Mouse (Mus musculus): Measurements from ENCODE around the gene Evpl. TPM values are rescaled to one million over a fixed set of nuclear protein-coding genes. Genes with fewer than 3 reads are reported as not detected.

The Evpl gene
- polyA plus RNA-seq, 1 experiment from 2014 or later, result 0.35 TPM

GRCm38 (mm10) chr11:116250898-116251297 is 13.0 kb upstream of the Evpl start:
- Histone ChIP-seq H3K9ac (no peak overlapping the region), H3K4me2 (no peak overlapping the region), H3K4me3 (no peak overlapping the region), H3K27ac (no peak overlapping the region), H3K4me1 (replicated peaks) (no peaks in the 10 kb centered on the region), H3K9me3 (no peaks in the 10 kb centered on the region), H3K36me3 (peaks cover 99% of the 10 kb centered on the region), H3K27me3 (no peaks in the 10 kb centered on the region)
- ATAC-seq (ENCODE audit: low FRiP score), result no peak
- 96% methylated on average over 8 of the region's 8 CpGs for WGBS

GRCm38 (mm10) chr11:116247502-116248222 is 9.8 kb upstream of the Evpl start:
- 86% methylated on average over 14 of the region's 14 CpGs for WGBS
- H3K9me3 ChIP-seq, result no peaks in the 10 kb centered on the region
- H3K27me3 ChIP-seq, result no peaks in the 10 kb centered on the region
- no peaks in the 10 kb centered on the region for H3K4me1 ChIP-seq (replicated peaks)
- no peak overlapping the region for H3K4me3 ChIP-seq
- peaks cover 100% of the 10 kb centered on the region for H3K36me3 ChIP-seq
- no peak overlapping the region for H3K27ac ChIP-seq
- no peak for ATAC-seq (ENCODE audit: low FRiP score)
- H3K4me2 ChIP-seq, result no peak overlapping the region
- no peak overlapping the region for H3K9ac ChIP-seq

DNA sequence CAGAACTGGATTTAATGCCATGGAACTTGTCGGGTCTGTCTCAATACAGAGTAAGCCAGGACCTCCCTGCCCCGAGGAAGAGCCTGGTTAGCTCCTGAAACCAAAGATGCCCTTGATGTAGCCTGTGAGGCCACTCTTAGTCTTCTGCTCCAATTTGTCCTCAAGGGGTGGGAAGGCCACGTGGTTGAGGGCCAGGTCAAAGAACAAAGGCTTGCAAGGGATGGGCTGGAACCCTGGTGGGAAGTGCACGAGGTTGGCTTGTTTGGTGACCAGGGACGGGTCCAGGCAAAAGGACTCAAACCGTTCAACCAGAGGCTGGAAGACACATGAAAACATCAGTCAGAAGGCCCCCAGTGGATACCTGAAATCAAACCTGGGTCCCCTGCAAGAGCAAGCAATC is 7.7 kb upstream of the Evpl start:
- Histone ChIP-seq H3K9ac (no peak overlapping the region), H3K4me2 (no peak overlapping the region), H3K36me3 (peaks cover 83% of the 10 kb centered on the region), H3K9me3 (no peaks in the 10 kb centered on the region), H3K27ac (no peak overlapping the region), H3K27me3 (no peaks in the 10 kb centered on the region), H3K4me3 (no peak overlapping the region), H3K4me1 (replicated peaks) (peaks cover 9% of the 10 kb centered on the region)
- ATAC-seq (ENCODE audit: low FRiP score), result no peak
- 83% methylated on average over 6 of the region's 6 CpGs for WGBS

DNA sequence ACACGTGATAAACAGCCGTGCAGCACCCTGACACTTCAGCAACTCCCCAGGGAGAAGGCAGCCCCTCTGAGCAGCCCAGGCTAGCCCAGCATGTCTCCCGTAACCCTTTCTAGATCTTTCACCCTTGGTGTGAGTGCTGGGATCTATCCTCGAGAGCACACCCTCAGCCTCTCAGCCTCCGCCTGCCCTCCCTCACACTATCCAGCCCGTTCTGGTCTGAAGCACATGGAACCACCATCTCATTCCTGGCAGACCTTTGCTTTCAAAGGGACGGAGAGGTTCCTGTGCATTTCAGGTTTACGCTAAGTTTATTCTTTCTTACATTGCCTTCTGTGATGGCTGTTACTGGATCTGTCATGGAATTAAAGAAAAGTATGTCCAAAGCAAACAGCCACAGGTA is 6.7 kb upstream of the Evpl start:
- Histone ChIP-seq H3K9me3 (no peaks in the 10 kb centered on the region), H3K4me3 (no peak overlapping the region), H3K36me3 (peaks cover 73% of the 10 kb centered on the region), H3K27me3 (no peaks in the 10 kb centered on the region), H3K4me2 (no peak overlapping the region), H3K4me1 (replicated peaks) (peaks cover 13% of the 10 kb centered on the region), H3K27ac (no peak overlapping the region), H3K9ac (no peak overlapping the region)
- WGBS, result 90% methylated on average over 8 of the region's 8 CpGs
- ATAC-seq (ENCODE audit: low FRiP score), result no peak

DNA sequence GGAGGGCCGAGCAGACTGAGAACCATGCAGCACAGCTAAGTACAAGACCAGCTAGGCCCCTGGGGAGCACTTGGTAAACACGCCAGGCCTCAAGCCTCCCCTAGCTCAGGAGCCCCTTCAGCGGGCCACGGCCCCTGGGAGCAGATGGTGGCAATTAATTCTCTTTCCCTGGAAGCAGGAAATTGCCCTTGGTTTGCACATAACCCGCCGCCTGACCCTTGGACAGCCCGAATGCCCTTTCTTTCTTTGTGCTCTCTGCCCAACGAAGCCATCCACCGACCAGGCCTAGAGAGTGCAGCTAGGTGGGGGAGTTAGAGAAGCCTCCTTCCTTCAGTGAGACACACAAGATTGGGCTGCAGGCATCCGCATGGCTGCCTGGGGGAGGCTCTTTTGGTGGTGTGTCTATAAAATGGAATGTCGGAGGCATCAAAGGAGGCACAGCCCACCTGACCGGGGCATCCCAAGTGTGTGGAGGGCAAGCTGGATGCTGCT is 3.9 kb upstream of the Evpl start:
- 0 out of 2 replicates have a peak overlapping the region, but pooled peaks have one; percentile 2 for H3K9ac ChIP-seq
- H3K4me1 ChIP-seq (replicated peaks), result peaks cover 23% of the 10 kb centered on the region
- H3K27ac ChIP-seq, result no peak overlapping the region
- H3K36me3 ChIP-seq, result peaks cover 45% of the 10 kb centered on the region
- no peak for ATAC-seq (ENCODE audit: low FRiP score)
- H3K4me3 ChIP-seq, result no peak overlapping the region
- peaks cover 21% of the 10 kb centered on the region for H3K27me3 ChIP-seq
- WGBS, result 39% methylated on average over 12 of the region's 12 CpGs
- no peak overlapping the region for H3K4me2 ChIP-seq
- H3K9me3 ChIP-seq, result no peaks in the 10 kb centered on the region

DNA sequence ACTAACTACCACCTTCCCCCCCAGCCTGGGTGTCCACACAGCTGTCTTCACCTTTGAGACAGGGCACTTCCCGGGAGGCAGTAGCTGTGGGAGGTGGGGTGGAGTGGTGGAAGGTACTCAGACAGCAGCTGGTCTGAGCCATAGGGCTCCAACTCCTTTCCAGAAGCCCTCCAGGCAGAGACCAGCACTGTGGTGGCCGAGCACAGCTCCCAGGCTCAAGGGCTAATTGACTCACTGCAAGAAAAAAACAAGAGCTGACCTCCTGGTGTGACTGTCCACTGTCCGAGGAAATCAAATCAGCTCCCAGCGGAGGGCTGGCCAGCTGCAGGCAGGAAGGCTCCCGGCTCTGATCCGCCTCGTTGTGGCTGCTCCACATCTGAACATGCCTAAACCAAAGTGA is 1.9 kb upstream of the Evpl start:
- Histone ChIP-seq H3K9me3 (no peaks in the 10 kb centered on the region), H3K4me3 (no peak overlapping the region), H3K36me3 (peaks cover 25% of the 10 kb centered on the region), H3K27ac (peak overlapping the region; percentile 19; the same call in 1 of the 2 replicates), H3K4me2 (no peak overlapping the region), H3K9ac (peak overlapping the region; percentile 53; the same call in 1 of the 2 replicates), H3K27me3 (peaks cover 32% of the 10 kb centered on the region), H3K4me1 (replicated peaks) (peaks cover 23% of the 10 kb centered on the region)
- 26% methylated on average over 7 of the region's 7 CpGs for WGBS
- no peak for ATAC-seq (ENCODE audit: low FRiP score)

DNA sequence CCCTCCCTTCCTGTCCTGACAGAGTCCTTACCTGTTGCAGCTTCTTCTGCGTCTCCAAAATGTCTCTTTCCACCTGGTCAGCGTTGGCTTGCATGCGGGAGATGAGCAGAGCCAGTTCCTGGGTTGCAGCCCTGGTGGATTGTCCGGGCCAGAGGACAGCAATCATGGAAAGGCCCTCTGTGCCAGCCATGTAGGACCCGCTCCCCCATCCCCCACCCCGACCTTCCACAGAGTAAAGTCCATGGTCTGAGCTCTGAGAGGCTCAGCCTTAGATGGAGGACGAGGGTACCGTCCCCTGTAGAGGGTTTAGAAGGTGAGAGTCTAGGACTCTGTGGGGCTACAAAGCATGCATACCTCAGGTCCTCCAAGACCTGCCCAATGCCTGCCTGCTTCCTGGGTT is 3.0 kb downstream of the Evpl start:
- WGBS, result 83% methylated on average over 8 of the region's 8 CpGs
- Histone ChIP-seq H3K27ac (no peak overlapping the region), H3K4me1 (replicated peaks) (peaks cover 18% of the 10 kb centered on the region), H3K4me3 (no peak overlapping the region), H3K4me2 (no peak overlapping the region), H3K27me3 (peaks cover 54% of the 10 kb centered on the region), H3K9me3 (no peaks in the 10 kb centered on the region), H3K9ac (no peak overlapping the region), H3K36me3 (no peaks in the 10 kb centered on the region)
- ATAC-seq (ENCODE audit: low FRiP score), result no peak

GRCm38 (mm10) chr11:116232427-116232826 is 5.5 kb downstream of the Evpl start:
- WGBS, result 26% methylated on average over 17 of the region's 17 CpGs
- Histone ChIP-seq H3K27ac (no peak overlapping the region), H3K4me3 (no peak overlapping the region), H3K9me3 (no peaks in the 10 kb centered on the region), H3K4me1 (replicated peaks) (0 out of 2 replicates have a peak, but pooled peaks cover 5% of the 10 kb centered on the region), H3K36me3 (no peaks in the 10 kb centered on the region), H3K27me3 (peaks cover 44% of the 10 kb centered on the region), H3K4me2 (peak overlapping the region; percentile 17; the same call in 1 of the 2 replicates), H3K9ac (peak overlapping the region; percentile 36; the same call in 1 of the 2 replicates)
- no peak for ATAC-seq (ENCODE audit: low FRiP score)

DNA sequence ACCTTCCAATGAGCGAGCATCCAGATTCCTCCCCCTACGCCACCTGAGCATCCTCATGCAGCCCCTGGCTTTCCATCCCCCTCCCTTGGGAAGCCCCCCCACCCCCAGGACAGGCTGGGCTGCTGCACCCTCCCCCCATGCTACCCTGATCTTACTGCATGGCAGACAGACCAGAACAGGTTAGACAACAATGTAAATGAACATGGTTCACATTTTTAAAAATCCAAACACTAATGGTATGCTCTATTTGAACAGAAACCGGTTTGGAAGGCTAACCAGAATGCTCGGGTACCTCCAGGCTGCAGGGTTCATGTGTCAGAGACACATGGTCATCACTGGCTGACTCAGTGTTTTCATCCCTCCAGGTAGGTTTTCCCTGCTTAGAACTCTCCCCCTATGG is 9.2 kb downstream of the Evpl start:
- H3K9ac ChIP-seq, result 0 out of 2 replicates have a peak overlapping the region, but pooled peaks have one; percentile 29
- H3K4me1 ChIP-seq (replicated peaks), result 0 out of 2 replicates have a peak, but pooled peaks cover 5% of the 10 kb centered on the region
- peaks cover 38% of the 10 kb centered on the region for H3K27me3 ChIP-seq
- no peak overlapping the region for H3K4me2 ChIP-seq
- WGBS, result 74% methylated on average over 4 of the region's 4 CpGs
- no peak for ATAC-seq (ENCODE audit: low FRiP score)
- H3K4me3 ChIP-seq, result no peak overlapping the region
- H3K27ac ChIP-seq, result no peak overlapping the region
- H3K9me3 ChIP-seq, result no peaks in the 10 kb centered on the region
- H3K36me3 ChIP-seq, result no peaks in the 10 kb centered on the region

- Histone ChIP-seq H3K36me3 (no peaks in the 10 kb centered on the region), H3K27me3 (peaks cover 47% of the 10 kb centered on the region), H3K4me1 (replicated peaks) (peaks cover 10% of the 10 kb centered on the region), H3K9ac (no peak overlapping the region), H3K4me2 (no peak overlapping the region), H3K4me3 (no peak overlapping the region), H3K9me3 (no peaks in the 10 kb centered on the region), H3K27ac (no peak overlapping the region)
- ATAC-seq (ENCODE audit: low FRiP score), result no peak
- WGBS, result 5% methylated on average over 2 of the region's 2 CpGs
These were observed 11.5 kb downstream of the Evpl start for GRCm38 (mm10) chr11:116226414-116226813.

GRCm38 (mm10) chr11:116222740-116223059 is 15.2 kb downstream of the Evpl start:
- H3K9me3 ChIP-seq, result no peaks in the 10 kb centered on the region
- WGBS, result 16% methylated on average over 23 of the region's 23 CpGs
- H3K4me2 ChIP-seq, result peak overlapping the region; percentile 43
- H3K36me3 ChIP-seq, result no peaks in the 10 kb centered on the region
- H3K27ac ChIP-seq, result no peak overlapping the region
- H3K9ac ChIP-seq, result 0 out of 2 replicates have a peak overlapping the region, but pooled peaks have one; percentile 46
- peak overlapping the region; percentile 30 for H3K4me3 ChIP-seq
- H3K4me1 ChIP-seq (replicated peaks), result peaks cover 25% of the 10 kb centered on the region
- no peak for ATAC-seq (ENCODE audit: low FRiP score)
- H3K27me3 ChIP-seq, result peaks cover 55% of the 10 kb centered on the region

GRCm38 (mm10) chr11:116221931-116222739 is 15.7 kb downstream of the Evpl start:
- Histone ChIP-seq H3K4me3 (peak overlapping the region; percentile 30), H3K9ac (peak overlapping the region; percentile 46; the same call in 1 of the 2 replicates), H3K27me3 (peaks cover 55% of the 10 kb centered on the region), H3K4me2 (peak overlapping the region; percentile 43), H3K9me3 (no peaks in the 10 kb centered on the region), H3K27ac (no peak overlapping the region), H3K4me1 (replicated peaks) (peaks cover 25% of the 10 kb centered on the region), H3K36me3 (no peaks in the 10 kb centered on the region)
- 10% methylated on average over 53 of the region's 53 CpGs for WGBS
- ATAC-seq (ENCODE audit: low FRiP score), result no peak
